Mouse (Mus musculus) megakaryocyte, embryonic 14.5 days (primary cell): ENCODE data around the gene Bpifb9b. TPM values are rescaled to one million over a fixed set of nuclear protein-coding genes. Genes with fewer than 3 reads are reported as not detected.
"Not testable (repeated sequence)": the region's sequence is repeated elsewhere in the genome, so short reads cannot be mapped to it uniquely, and the experiment has no call there.

Experiments used
- H3K27me3 ChIP-seq: replicated peaks from 2 replicates; pipeline ENCODE3; 2012; ENCODE audit warnings: inconsistent platforms
- H3K36me3 ChIP-seq: replicated peaks from 2 replicates; pipeline ENCODE3; 2012; ENCODE audit warnings: low read length, inconsistent platforms, mixed read lengths
- H3K4me1 ChIP-seq: 2 replicates; pipeline ENCODE4 v1.6.1; 2012; ENCODE audit warnings: inconsistent platforms
- H3K4me3 ChIP-seq: replicated peaks from 2 replicates; pipeline ENCODE3; 2012; ENCODE audit warnings: moderate library complexity, mild to moderate bottlenecking, inconsistent platforms
- H3K9me3 ChIP-seq: 2 replicates; pipeline ENCODE4 v1.6.1; 2012; ENCODE audit warnings: inconsistent platforms
- FLI1 ChIP-seq: IDR thresholded peaks from 2 replicates; pipeline ENCODE4 v1.6.1; 2012; ENCODE audit warnings: low read length, inconsistent platforms, mixed read lengths
- GATA1 ChIP-seq: IDR thresholded peaks from 3 replicates; pipeline ENCODE4 v1.6.1; 2012; ENCODE audit warnings: mixed read lengths, low read length, inconsistent platforms, borderline replicate concordance
- polyA plus RNA-seq: library from polyadenylated mRNA; stranded (reverse); fragments of >175 nt; gene quantifications from 2 replicates; pipeline ENCODE4 v1.2.3, GENCODE M21; 2012; ENCODE audit warnings: low replicate concordance; ENCODE audit not compliant: insufficient read depth

The Bpifb9b gene
- polyA plus RNA-seq = not detected in 2 replicates

DNA sequence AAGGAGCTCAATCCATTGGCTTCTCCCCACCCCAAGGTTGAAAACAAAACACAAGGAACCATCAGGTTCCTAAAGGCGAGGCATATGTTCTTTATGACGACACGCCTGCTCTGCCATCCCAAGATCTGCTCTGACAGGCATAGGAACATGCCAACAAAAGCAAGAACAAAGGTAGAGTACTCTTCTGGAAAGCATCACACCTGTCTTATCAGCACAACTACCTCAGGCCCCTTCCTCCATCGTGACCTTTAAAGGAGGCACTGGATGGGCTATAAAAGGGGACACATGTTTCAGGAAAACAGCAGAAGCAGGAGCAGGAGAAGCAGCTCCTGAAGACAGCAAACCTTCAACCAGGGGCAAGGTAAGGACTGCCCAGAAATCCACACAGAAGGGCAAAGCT lies at the start of gene Bpifb9b:
Gene Bpifb9b, plus strand, starts transcription at position 301 of the 400 bp plus-strand sequence.
- H3K9me3 ChIP-seq, H3K4me3 ChIP-seq, H3K36me3 ChIP-seq, H3K27me3 ChIP-seq, H3K4me1 ChIP-seq: not testable (repeated sequence)

DNA sequence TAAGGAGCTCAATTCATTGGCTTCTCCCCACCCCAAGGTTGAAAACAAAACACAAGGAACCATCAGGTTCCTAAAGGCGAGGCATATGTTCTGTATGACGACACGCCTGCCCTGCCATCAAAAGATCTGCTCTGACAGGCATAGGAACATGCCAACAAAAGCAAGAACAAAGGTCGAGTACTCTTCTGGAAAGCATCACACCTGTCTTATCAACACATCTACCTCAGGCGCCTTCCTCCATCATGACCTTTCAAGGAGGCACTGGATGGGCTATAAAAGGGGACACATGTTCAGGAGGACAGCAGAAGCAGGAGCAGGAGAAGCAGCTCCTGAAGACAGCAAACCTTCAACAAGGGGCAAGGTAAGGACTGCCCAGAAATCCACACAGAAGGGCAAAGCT lies 49.5 kb upstream of the Bpifb9b start, which contains the start of gene Bpifb9a:
Gene Bpifb9a, plus strand, starts transcription at position 301 of the 400 bp plus-strand sequence.
- not testable (repeated sequence) for H3K27me3 ChIP-seq, H3K9me3 ChIP-seq, H3K36me3 ChIP-seq, H3K4me1 ChIP-seq, H3K4me3 ChIP-seq

DNA sequence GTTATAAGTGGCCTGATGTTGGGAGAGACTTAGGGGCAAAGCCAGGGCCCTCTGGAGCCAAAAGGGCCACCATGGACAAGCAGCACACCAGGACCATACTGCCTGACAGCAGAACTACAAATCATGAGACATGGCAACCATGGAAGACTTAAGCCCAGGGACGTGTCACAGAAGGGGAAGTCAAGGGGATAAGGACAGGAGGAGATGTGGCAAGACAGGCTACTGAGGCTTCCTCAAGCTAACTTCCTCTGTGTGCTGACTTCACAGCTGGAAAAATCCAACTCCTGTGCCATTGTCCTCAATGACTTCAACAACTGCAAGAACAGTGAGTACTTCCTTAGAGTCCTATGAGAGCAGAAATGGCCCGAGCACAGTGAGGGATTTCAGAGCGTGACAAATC lies 42.6 kb upstream of the Bpifb9b start:
- H3K9me3 ChIP-seq, H3K4me3 ChIP-seq, H3K36me3 ChIP-seq, H3K4me1 ChIP-seq, H3K27me3 ChIP-seq: not testable (repeated sequence)

DNA sequence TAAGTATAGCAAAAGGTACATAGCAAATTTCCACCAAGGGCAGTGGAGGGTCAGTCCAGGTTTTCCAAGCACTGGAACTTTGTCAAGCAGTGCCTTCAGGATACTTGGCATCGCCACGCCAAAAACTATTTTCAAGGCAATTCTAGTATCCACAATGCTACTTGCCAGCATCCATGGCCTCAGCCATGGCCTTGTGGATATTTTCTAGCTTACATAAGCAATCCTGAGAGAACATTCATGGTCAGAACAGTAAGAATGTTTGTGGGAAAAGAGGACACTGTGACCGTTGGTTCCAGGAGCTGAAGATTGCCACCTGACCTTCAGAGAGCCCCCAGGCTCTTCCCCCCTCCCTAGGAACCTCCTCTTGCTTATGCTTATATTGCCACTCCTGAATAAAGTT lies 15.2 kb upstream of the Bpifb9b start:
- H3K4me1 ChIP-seq, H3K4me3 ChIP-seq, H3K9me3 ChIP-seq, H3K27me3 ChIP-seq, H3K36me3 ChIP-seq: not testable (repeated sequence)

DNA sequence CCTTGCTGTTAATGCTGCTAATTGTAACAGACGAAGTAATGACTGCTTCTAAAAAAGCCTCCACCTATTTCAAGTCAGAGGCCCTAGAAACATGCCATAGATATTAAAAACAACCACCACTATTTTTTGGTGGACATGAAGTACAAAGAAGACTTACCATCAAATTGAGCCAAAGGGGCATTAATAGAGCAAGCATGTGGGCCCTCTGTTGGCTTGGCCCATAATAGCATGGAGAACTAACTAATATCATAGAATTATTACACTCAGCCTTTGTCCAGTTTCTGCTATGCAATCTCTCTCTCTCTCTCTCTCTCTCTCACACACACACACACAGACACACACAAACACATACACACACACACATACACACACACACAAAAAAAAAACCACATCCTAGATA lies 14.2 kb upstream of the Bpifb9b start:
- TF ChIP-seq FLI1 (no peak), GATA1 (no peak)
- Histone ChIP-seq H3K4me1 (no peaks in the 10 kb centered on the region), H3K9me3 (no peaks in the 10 kb centered on the region), H3K4me3 (no peak overlapping the region), H3K27me3 (peaks cover 3% of the 10 kb centered on the region), H3K36me3 (no peaks in the 10 kb centered on the region)

DNA sequence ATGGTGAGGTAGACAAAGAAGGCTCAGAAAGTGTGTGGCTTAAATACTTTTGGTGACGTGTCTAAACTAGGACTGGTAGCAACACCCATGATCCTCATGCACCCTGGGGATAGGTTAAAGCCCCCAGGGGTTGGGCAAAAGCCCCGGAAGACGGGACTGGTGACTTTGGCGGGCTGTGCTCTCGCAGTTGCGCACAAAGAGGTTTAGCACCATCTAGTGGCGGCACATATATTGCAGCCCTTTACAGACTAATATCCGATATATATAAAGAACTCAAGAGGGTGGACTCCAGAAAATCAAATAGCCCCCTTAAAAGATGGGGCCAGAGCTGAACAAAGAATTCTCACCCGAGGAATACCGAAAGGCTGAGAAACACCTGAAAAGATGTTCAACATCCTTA lies 12.3 kb upstream of the Bpifb9b start:
- not testable (repeated sequence) for H3K4me1 ChIP-seq, H3K9me3 ChIP-seq, H3K27me3 ChIP-seq

DNA sequence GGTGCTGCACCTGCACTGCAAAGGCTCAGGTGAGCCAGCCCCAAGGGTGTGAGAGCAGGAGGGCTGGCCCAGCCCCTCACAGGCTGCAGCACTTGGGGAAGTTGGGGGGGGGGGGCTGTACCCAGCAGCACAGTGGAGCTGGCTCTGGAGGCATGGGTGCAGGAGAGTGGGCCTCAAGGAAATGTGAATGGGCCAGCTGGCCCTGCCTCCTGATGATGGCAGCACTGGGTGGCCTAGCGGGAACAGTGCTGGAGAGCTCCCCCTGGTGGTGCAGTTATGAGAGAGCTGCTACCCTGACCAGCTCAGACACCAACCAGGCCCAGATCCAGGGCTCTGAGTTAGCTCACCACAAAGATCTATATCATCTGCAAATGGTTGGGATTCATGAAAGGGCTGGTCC lies 6.5 kb upstream of the Bpifb9b start:
- no peaks in the 10 kb centered on the region for H3K4me1 ChIP-seq
- peaks cover 8% of the 10 kb centered on the region for H3K27me3 ChIP-seq
- no peaks in the 10 kb centered on the region for H3K9me3 ChIP-seq
- H3K36me3 ChIP-seq = no peaks in the 10 kb centered on the region
- no peak overlapping the region for H3K4me3 ChIP-seq
- TF ChIP-seq GATA1 = no peak
- no peak for TF ChIP-seq FLI1

More for the DNA sequence above, 12.3 kb upstream of the Bpifb9b start:
- not testable (repeated sequence) for H3K4me3 ChIP-seq, H3K36me3 ChIP-seq

DNA sequence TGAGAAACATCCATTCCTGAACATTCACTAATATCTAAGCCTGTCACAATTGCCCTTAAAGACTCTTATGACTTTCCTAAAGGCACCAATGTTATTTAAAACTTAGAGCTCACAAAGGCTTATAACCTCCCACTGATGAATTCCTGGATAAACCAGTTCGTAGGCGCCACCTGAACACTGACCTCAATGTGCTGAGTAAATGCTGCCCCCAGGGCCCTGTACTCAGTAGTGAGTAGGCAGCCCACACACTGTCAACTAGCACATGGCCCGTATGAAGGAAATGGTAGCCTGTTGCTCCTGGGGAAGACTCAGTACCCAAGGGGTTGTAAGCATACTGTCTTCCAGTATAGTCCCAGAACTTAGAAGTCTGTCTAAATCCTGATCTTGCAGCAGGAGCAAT lies 5.3 kb upstream of the Bpifb9b start:
- H3K27me3 ChIP-seq = peaks cover 8% of the 10 kb centered on the region
- no peaks in the 10 kb centered on the region for H3K4me1 ChIP-seq
- no peaks in the 10 kb centered on the region for H3K36me3 ChIP-seq
- no peak for TF ChIP-seq GATA1
- no peak for TF ChIP-seq FLI1
- no peaks in the 10 kb centered on the region for H3K9me3 ChIP-seq
- no peak overlapping the region for H3K4me3 ChIP-seq

DNA sequence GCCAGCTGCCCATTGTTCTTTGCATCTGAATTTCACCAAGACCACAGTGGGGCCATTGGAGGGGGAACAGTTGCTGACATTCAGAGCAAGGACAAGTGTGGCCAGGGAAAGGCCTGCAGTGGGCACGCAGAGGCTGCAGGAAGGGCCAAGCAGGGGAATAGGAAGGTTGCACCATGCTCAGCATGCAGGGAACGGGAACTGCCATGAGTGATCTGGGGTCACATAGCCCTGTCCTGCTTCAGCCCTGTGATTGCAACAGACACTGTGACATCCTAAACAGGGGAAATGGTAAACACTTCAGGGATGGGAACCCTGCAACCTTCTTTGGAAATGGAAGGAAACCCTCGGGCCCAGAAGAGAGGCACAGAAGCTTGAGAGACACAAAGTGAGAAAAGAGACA lies 2.4 kb upstream of the Bpifb9b start:
- H3K4me1 ChIP-seq, H3K9me3 ChIP-seq, H3K27me3 ChIP-seq, H3K36me3 ChIP-seq, H3K4me3 ChIP-seq: not testable (repeated sequence)

DNA sequence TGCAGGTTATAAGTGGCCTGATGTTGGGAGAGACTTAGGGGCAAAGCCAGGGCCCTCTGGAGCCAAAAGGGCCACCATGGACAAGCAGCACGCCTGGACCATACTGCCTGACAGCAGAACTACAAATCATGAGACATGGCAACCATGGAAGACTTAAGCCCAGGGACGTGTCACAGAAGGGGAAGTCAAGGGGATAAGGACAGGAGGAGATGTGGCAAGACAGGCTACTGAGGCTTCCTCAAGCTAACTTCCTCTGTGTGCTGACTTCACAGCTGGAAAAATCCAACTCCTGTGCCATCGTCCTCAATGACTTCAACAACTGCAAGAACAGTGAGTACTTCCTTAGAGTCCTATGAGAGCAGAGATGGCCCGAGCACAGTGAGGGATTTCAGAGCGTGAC lies 6.7 kb downstream of the Bpifb9b start:
- not testable (repeated sequence) for H3K9me3 ChIP-seq, H3K27me3 ChIP-seq, H3K4me3 ChIP-seq, H3K36me3 ChIP-seq, H3K4me1 ChIP-seq

DNA sequence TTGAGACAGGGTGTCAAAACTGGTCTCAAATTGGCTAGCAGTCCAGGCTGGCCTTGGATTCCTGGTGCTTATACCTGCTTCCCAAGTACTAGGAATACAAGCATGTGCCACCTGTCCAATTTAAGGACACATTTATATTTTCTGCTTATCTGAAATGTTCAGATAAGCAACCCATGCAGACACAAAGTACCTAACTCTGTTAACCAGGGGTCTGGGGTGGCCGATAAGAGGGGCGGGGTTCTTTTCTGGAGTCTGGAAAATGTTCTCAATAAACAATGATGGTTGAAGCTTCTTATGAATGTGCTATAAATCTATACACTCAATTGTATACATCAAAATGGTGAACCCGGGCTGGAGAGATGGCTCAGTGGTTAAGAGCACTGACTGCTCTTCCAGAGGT lies 19.8 kb downstream of the Bpifb9b start:
- Histone ChIP-seq H3K27me3 (peaks cover 6% of the 10 kb centered on the region), H3K9me3 (peaks cover 10% of the 10 kb centered on the region; the same call in 1 of the 2 replicates), H3K4me1 (no peaks in the 10 kb centered on the region), H3K4me3 (no peak overlapping the region), H3K36me3 (no peaks in the 10 kb centered on the region)
- TF ChIP-seq FLI1 (no peak), GATA1 (no peak)

DNA sequence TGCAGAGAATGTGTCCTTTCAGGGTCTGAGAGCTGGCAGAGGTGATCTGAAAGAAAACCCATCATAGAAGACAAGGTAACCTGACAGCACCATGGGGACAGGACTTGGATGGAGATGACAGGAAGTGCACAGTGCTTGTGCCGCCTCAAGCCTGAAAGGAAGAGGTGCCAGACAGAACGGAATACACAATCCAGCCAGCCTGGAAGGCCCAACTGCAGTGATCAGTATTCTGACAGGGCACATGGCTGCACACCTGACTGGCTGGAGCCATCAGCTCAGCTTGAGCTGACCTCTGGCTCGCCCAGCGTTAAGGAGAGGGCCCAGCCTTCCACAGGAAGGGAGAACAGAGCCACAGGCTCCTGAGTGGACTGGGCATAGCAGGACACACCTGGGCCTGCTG lies 28.5 kb downstream of the Bpifb9b start:
- no peak overlapping the region for H3K4me3 ChIP-seq
- no peak for TF ChIP-seq GATA1
- TF ChIP-seq FLI1 = no peak
- peaks cover 22% of the 10 kb centered on the region for H3K36me3 ChIP-seq
- H3K4me1 ChIP-seq = no peaks in the 10 kb centered on the region
- no peaks in the 10 kb centered on the region for H3K9me3 ChIP-seq
- no peaks in the 10 kb centered on the region for H3K27me3 ChIP-seq
